Mouse (Mus musculus) brain, embryonic 14.5 days (tissue): ENCODE measurements around the gene Slc6a20a.

Experiments
- CTCF ChIP-seq: fragments of 200-500 bp; IDR thresholded peaks from 2 replicates; pipeline ENCODE4 v1.5.1; 2012; ENCODE audit warnings: inconsistent platforms, mild to moderate bottlenecking, moderate library complexity, borderline replicate concordance; ENCODE audit not compliant: insufficient read depth, insufficient read length; ENCODE audit errors: extremely low read depth
- POLR2A ChIP-seq: fragments of 200-500 bp; IDR thresholded peaks from 2 replicates; pipeline ENCODE4 v1.6.1; 2012; ENCODE audit warnings: mild to moderate bottlenecking, inconsistent platforms, borderline replicate concordance; ENCODE audit not compliant: poor library complexity, insufficient read depth, insufficient read length, severe bottlenecking; ENCODE audit errors: extremely low read depth

- TF ChIP-seq POLR2A (no peak), CTCF (no peak)
These were observed at the start of gene Slc6a20a, which contains the start of gene Ccr9 for GRCm38 (mm10) chr9:123678327-123679105.
